Mouse (Mus musculus): ENCODE results near the gene Sh3bgr. TPM values are rescaled to one million over a fixed set of nuclear protein-coding genes. Genes with fewer than 3 reads are reported as not detected.

Gene Sh3bgr
- total and polyA plus RNA-seq, 3 experiments, result 1.1 to 2.0 TPM; not detected in 1

GRCm38 (mm10) chr16:96221959-96222358, 21.7 kb downstream of the Sh3bgr start:
- no peaks in the 10 kb centered on the region for H3K27me3 ChIP-seq (ENCODE audit: control insufficient read depth in 1 of 2, insufficient read depth in 2 of 2, low read length in 2 of 2)
- H3K36me3 ChIP-seq (ENCODE audit: control insufficient read depth in 1 of 2, insufficient read depth in 2 of 2, low read length in 2 of 2), result no peaks in the 10 kb centered on the region
- H3K9me3 ChIP-seq (replicated peaks; ENCODE audit: insufficient read depth, low read length), result no peaks in the 10 kb centered on the region
- no peaks in the 10 kb centered on the region for H3K4me1 ChIP-seq (ENCODE audit: control insufficient read depth in 1 of 2, insufficient read depth in 2 of 2, low read length in 2 of 2)
- no peaks in the 10 kb centered on the region for H3K79me2 ChIP-seq (ENCODE audit: control insufficient read depth, insufficient read depth, low read length, poor library complexity)
- H3K27ac ChIP-seq (ENCODE audit: control insufficient read depth, low read depth, low read length), result no peak overlapping the region
- H3K4me3 ChIP-seq (ENCODE audit: control insufficient read depth in 1 of 2, insufficient read depth in 1 of 2, low read depth in 2 of 2, low read length in 2 of 2), result no peak overlapping the region
- H3K9ac ChIP-seq (ENCODE audit: control insufficient read depth, low read depth, low read length, poor library complexity, severe bottlenecking), result no peak overlapping the region
- no peak for DNase-seq (ENCODE audit: low read depth, low spot score)
- TF ChIP-seq TCF12 (IDR thresholded peaks at IDR 0.05; ENCODE audit: low read depth, low read length) (no peak), MAFK (IDR thresholded peaks at IDR 0.05; ENCODE audit: borderline replicate concordance, low read depth, low read length) (no peak)

- no peak for DNase-seq (ENCODE audit: low read depth, low spot score)
- TF ChIP-seq GATA1 (IDR thresholded peaks at IDR 0.05; ENCODE audit: low read depth, low read length) (no peak), NELFE (IDR thresholded peaks at IDR 0.05; ENCODE audit: low read depth, low read length) (no peak), POLR2AphosphoS2 (IDR thresholded peaks at IDR 0.05; ENCODE audit: low read length) (no peak), MYB (IDR thresholded peaks at IDR 0.05; ENCODE audit: low read depth, low read length) (no peak), NRF1 (IDR thresholded peaks at IDR 0.05; ENCODE audit: insufficient read depth, low read depth, low read length, poor library complexity, severe bottlenecking) (no peak), CTCF (IDR thresholded peaks at IDR 0.05 in 2 of 3, conservative IDR thresholded peaks at IDR 0.05 in 1 of 3; ENCODE audit: control insufficient read depth in 1 of 3, insufficient read depth in 1 of 3, low read depth in 2 of 3, low read length in 3 of 3, poor library complexity in 1 of 3, severe bottlenecking in 1 of 3) (no peak), BHLHE40 (IDR thresholded peaks at IDR 0.05; ENCODE audit: borderline replicate concordance, low read depth, low read length) (no peak), CHD2 (IDR thresholded peaks at IDR 0.05; ENCODE audit: low read length) (no peak), MAZ (IDR thresholded peaks at IDR 0.05; ENCODE audit: low read depth, low read length) (no peak)
- H3K79me2 ChIP-seq (ENCODE audit: control insufficient read depth, insufficient read depth, low read length, poor library complexity), result no peaks in the 10 kb centered on the region
- H3K27ac ChIP-seq (ENCODE audit: control insufficient read depth, low read depth, low read length), result no peak overlapping the region
- no peaks in the 10 kb centered on the region for H3K4me1 ChIP-seq (ENCODE audit: control insufficient read depth in 1 of 2, insufficient read depth in 2 of 2, low read length in 2 of 2)
- no peaks in the 10 kb centered on the region for H3K27me3 ChIP-seq (ENCODE audit: control insufficient read depth in 1 of 2, insufficient read depth in 2 of 2, low read length in 2 of 2)
- H3K9me3 ChIP-seq (replicated peaks; ENCODE audit: insufficient read depth, low read length), result no peaks in the 10 kb centered on the region
- H3K36me3 ChIP-seq (ENCODE audit: control insufficient read depth in 1 of 2, insufficient read depth in 2 of 2, low read length in 2 of 2), result no peaks in the 10 kb centered on the region
- H3K9ac ChIP-seq (ENCODE audit: control insufficient read depth, low read depth, low read length, poor library complexity, severe bottlenecking), result no peak overlapping the region
- no peak overlapping the region for H3K4me3 ChIP-seq (ENCODE audit: control insufficient read depth in 1 of 2, insufficient read depth in 1 of 2, low read depth in 2 of 2, low read length in 2 of 2)
These were observed 22.2 kb downstream of the Sh3bgr start for GRCm38 (mm10) chr16:96222452-96222851.

- Histone ChIP-seq H3K4me3 (ENCODE audit: control insufficient read depth in 1 of 2, insufficient read depth in 1 of 2, low read depth in 2 of 2, low read length in 2 of 2) (no peak overlapping the region), H3K9me3 (replicated peaks; ENCODE audit: insufficient read depth, low read length) (no peaks in the 10 kb centered on the region), H3K9ac (ENCODE audit: control insufficient read depth, low read depth, low read length, poor library complexity, severe bottlenecking) (no peak overlapping the region), H3K27ac (ENCODE audit: control insufficient read depth, low read depth, low read length) (no peak overlapping the region), H3K4me1 (ENCODE audit: control insufficient read depth in 1 of 2, insufficient read depth in 2 of 2, low read length in 2 of 2) (no peaks in the 10 kb centered on the region), H3K27me3 (ENCODE audit: control insufficient read depth in 1 of 2, insufficient read depth in 2 of 2, low read length in 2 of 2) (no peaks in the 10 kb centered on the region), H3K79me2 (ENCODE audit: control insufficient read depth, insufficient read depth, low read length, poor library complexity) (no peaks in the 10 kb centered on the region), H3K36me3 (ENCODE audit: control insufficient read depth in 1 of 2, insufficient read depth in 2 of 2, low read length in 2 of 2) (no peaks in the 10 kb centered on the region)
- no peak for TF ChIP-seq SIN3A (IDR thresholded peaks at IDR 0.05; ENCODE audit: low read length)
- no peak for TF ChIP-seq RAD21 (IDR thresholded peaks at IDR 0.05; ENCODE audit: low read depth, low read length)
- no peak for TF ChIP-seq JUND (IDR thresholded peaks at IDR 0.05; ENCODE audit: low read depth, low read length)
- TF ChIP-seq TCF12 (IDR thresholded peaks at IDR 0.05; ENCODE audit: low read depth, low read length), result no peak
- TF ChIP-seq CHD1 (IDR thresholded peaks at IDR 0.05; ENCODE audit: low read depth, low read length), result no peak
- TF ChIP-seq MYC (IDR thresholded peaks at IDR 0.05; ENCODE audit: low read depth, low read length), result no peak
- TF ChIP-seq NELFE (IDR thresholded peaks at IDR 0.05; ENCODE audit: low read depth, low read length), result no peak
- TF ChIP-seq ZNF384 (IDR thresholded peaks at IDR 0.05; ENCODE audit: low read depth, low read length), result no peak
- no peak for TF ChIP-seq MAX (IDR thresholded peaks at IDR 0.05; ENCODE audit: low read length)
- no peak for TF ChIP-seq ETS1 (IDR thresholded peaks at IDR 0.05; ENCODE audit: low read depth, low read length)
- no peak for TF ChIP-seq ZC3H11A (IDR thresholded peaks at IDR 0.05; ENCODE audit: low read depth, low read length)
- TF ChIP-seq CHD2 (IDR thresholded peaks at IDR 0.05; ENCODE audit: low read length), result no peak
- TF ChIP-seq BHLHE40 (IDR thresholded peaks at IDR 0.05; ENCODE audit: borderline replicate concordance, low read depth, low read length), result no peak
- no peak for DNase-seq (ENCODE audit: low read depth, low spot score)
These were observed 28.2 kb downstream of the Sh3bgr start for GRCm38 (mm10) chr16:96228438-96228837.

Measured in MEL (cell line).